Mouse (Mus musculus) limb, embryonic 15.5 days (tissue): ENCODE data around the gene Gm45213. TPM values are rescaled to one million over a fixed set of nuclear protein-coding genes. Genes with fewer than 3 reads are reported as not detected.

Experiments
- ATAC-seq: fragments of 200-750 bp; cut with Nextera tagmentation; 2 replicates; pipeline ENCODE4 v1.8.0; 2017; ENCODE audit warnings: low read depth, moderate TSS enrichment; ENCODE audit not compliant: insufficient number of reproducible peaks, low FRiP score, low TSS enrichment
- H3K27ac ChIP-seq: fragments of 300-500 bp; sonication (generic); 2 replicates; pipeline ENCODE4 v1.5.1; 2015; ENCODE audit warnings: moderate library complexity, mild to moderate bottlenecking, inconsistent platforms
- H3K27me3 ChIP-seq: fragments of 300-500 bp; sonication (generic); 2 replicates; pipeline ENCODE4 v1.6.1; 2015; ENCODE audit warnings: inconsistent platforms
- H3K36me3 ChIP-seq: fragments of 300-500 bp; sonication (generic); 2 replicates; pipeline ENCODE4 v1.6.1; 2015; ENCODE audit warnings: inconsistent platforms
- H3K4me1 ChIP-seq: fragments of 300-500 bp; sonication (generic); 2 replicates; pipeline ENCODE4 v1.6.1; 2015; ENCODE audit warnings: inconsistent platforms
- H3K4me2 ChIP-seq: fragments of 300-500 bp; sonication (generic); 2 replicates; pipeline ENCODE4 v1.6.1; 2015; ENCODE audit warnings: mild to moderate bottlenecking, inconsistent platforms
- H3K4me3 ChIP-seq: fragments of 300-500 bp; sonication (generic); 2 replicates; pipeline ENCODE4 v1.5.1; 2015; ENCODE audit warnings: mild to moderate bottlenecking, inconsistent platforms
- H3K9ac ChIP-seq: fragments of 300-500 bp; sonication (generic); 2 replicates; pipeline ENCODE4 v1.6.1; 2015; ENCODE audit warnings: inconsistent platforms
- H3K9me3 ChIP-seq: fragments of 300-500 bp; sonication (generic); 2 replicates; pipeline ENCODE4 v1.6.1; 2016; ENCODE audit warnings: inconsistent platforms
- WGBS: fragments of 180-500 bp; shearing (Covaris S2); methylation state at CpG from one replicate; pipeline ENCODE4 v1.1.7; 2015; 5-methylcytosine and 5-hydroxymethylcytosine counted together
- polyA plus RNA-seq: library from polyadenylated mRNA; unstranded; fragments of >200 nt; fragmentation: Nextera tagmentation; extraction: Ambion mirVana; gene quantifications from 2 replicates; pipeline ENCODE4 v1.2.1, GENCODE M21; 2015

Gene Gm45213
- polyA plus RNA-seq, 1 experiment from 2014 or later = not detected

DNA sequence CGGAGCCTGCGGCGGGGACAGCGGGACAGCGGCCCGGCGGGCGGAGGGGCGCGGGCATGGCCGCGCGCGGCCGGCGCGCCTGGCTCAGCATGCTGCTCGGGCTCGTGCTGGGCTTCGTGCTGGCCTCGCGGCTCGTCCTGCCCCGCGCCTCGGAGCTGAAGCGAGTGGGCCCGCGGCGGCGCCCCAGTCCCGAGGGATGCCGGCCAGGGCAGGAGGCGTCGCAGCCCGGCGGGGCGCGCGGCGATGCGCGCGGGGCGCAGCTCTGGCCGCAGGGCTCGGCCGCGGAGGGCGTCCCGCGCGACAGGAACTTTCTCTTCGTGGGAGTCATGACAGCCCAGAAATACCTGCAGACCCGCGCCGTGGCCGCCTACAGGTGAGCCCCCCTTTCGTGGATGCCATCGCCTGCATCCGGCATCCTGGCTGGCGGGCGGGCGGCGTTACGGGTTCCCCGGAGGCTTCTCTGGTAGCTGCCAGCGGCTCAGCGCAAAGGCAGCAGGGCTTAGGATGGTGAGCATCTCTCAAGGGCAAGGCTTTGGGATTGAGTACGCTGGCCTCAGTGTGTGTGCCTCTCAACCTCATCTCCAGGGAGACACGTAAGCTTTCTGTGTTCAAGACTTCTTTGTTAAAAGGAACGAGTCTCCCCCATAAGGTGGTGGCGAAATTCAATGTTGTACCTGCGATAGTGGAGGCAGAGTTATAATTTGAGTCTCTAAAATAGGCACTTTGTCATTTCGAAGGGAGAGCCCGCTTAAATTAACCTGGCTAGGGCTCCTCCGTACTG, 66.6 kb downstream of the Gm45213 start:
- H3K27me3 ChIP-seq = no peaks in the 10 kb centered on the region
- H3K9ac ChIP-seq = peak overlapping the region; percentile 92
- peaks cover 39% of the 10 kb centered on the region for H3K4me1 ChIP-seq
- peak overlapping the region; percentile 96 for H3K27ac ChIP-seq
- H3K4me3 ChIP-seq = peak overlapping the region; percentile 80
- no peaks in the 10 kb centered on the region for H3K36me3 ChIP-seq
- ATAC-seq = no peak
- peak overlapping the region; percentile 76 for H3K4me2 ChIP-seq
- H3K9me3 ChIP-seq = no peaks in the 10 kb centered on the region
- under 1% methylated on average over 67 of the region's 77 CpGs for WGBS

DNA sequence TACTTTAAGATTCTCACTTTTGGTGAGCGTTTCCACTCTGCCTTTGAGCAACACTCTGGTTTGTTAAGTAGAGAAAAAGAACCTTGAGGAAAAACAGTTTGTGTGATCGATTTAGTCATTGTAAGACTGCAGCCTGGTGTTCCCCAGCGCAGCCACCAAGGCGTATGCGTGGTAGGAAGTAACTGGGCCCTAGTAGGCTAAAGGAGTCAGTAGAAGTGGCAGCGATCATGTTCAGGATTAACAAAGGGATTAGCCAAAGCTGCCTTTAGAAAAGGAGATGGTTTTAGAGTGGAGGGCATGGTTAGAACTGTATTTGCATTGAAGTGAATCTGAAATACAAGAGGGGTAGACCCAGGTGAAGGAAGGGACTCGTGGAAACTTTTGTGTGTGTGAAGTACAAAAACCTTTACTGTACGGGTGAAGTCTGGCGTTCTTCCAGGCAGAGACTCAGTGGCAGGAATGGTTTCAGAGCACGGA, 67.3 kb downstream of the Gm45213 start:
- 2% methylated on average over 10 of the region's 10 CpGs for WGBS
- Histone ChIP-seq H3K4me1 (peaks cover 40% of the 10 kb centered on the region), H3K9ac (peak overlapping the region; percentile 92), H3K27ac (peak overlapping the region; percentile 96), H3K4me3 (peak overlapping the region; percentile 80), H3K36me3 (no peaks in the 10 kb centered on the region), H3K9me3 (no peaks in the 10 kb centered on the region), H3K27me3 (no peaks in the 10 kb centered on the region), H3K4me2 (peak overlapping the region; percentile 76)
- no peak for ATAC-seq

DNA sequence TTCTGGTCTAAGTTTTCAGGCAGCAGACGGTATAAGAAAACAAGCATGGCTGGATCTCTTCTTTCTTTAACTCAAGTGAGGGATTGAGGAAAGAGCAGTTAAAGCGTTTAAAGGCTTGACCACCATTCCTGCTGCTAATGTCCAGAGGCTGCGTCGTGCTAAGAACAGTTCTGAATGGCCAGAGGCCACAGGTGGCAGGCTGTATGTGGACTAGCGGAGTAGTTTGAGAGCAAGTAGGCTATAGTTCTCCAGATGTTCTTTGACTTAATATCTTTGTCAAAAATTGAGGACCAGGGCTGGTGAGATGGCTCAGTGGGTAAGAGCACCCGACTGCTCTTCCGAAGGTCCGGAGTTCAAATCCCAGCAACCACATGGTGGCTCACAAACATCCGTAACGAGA, 67.8 kb downstream of the Gm45213 start:
- no peak for ATAC-seq
- Histone ChIP-seq H3K9ac (no peak overlapping the region; the same call in 1 of the 2 replicates), H3K4me3 (peak overlapping the region; percentile 80), H3K27me3 (no peaks in the 10 kb centered on the region), H3K4me1 (peaks cover 45% of the 10 kb centered on the region), H3K4me2 (peak overlapping the region; percentile 76), H3K9me3 (no peaks in the 10 kb centered on the region), H3K36me3 (no peaks in the 10 kb centered on the region), H3K27ac (peak overlapping the region; percentile 96)
- 56% methylated on average over 10 of the region's 10 CpGs for WGBS

Other genes starting within 250 kb of the Gm45213 start
- gene Pcsk6, start 181.9 kb upstream of the Gm45213 start, polyA plus RNA-seq = 10.3 and 10.8 TPM in 2 replicates
- 145 and 148 TPM in 2 replicates for gene Snrpa1, start 15.4 kb downstream of the Gm45213 start, polyA plus RNA-seq
- gene Selenos, start 36.0 kb downstream of the Gm45213 start, polyA plus RNA-seq = 154 TPM in 2 replicates
- gene Chsy1, start 65.9 kb downstream of the Gm45213 start, polyA plus RNA-seq = 16.5 and 19.5 TPM in 2 replicates